Comparison of ENCODE assay signal across 10 mouse cellular contexts in the genomic region with DNA sequence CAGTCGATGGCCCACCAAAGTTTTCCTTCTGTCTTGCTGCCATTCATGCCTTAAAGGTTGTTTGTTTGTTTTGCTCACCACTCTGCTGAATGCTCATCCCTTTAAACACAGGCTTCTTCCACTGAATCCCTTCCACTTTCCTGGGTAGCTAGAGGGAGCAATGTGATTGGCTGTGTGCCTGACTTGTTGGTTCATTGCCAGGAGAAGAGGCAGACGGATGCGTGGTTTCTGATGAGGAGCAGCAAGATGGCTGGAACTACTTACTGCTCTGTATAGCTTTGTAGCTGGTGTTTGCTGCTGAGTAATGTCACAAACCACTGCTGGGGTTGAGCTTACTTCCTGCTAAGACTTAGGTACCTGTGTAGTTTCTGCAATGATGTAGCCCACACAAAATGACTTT.
DNase-seq lines count a peak whose midpoint lies in the region.
"Had no signal": no experiment of that assay in that cellular context is flagged by ENCODE, and none has a peak within 500 bp of the region (broad histone marks: within the 10 kb centered on the region; RNA-seq: fewer than 3 reads in every experiment).

No protein-coding gene starts in this region.

- intact Hi-C loops in left cerebral cortex, postnatal 4 days (cut with DNase I), result loop anchor here (10.0 kb wide), 1 partner anchor 86 kb away; a partner anchor contains a TSS

- peak; percentile 39 for DNase-seq in gastrocnemius, adult 18-20 months (ENCODE audit: low spot score)
- no peak for DNase-seq in gastrocnemius, adult 8-10 months (ENCODE audit: low spot score in 2 of 2)
- DNase-seq in lung, postnatal 14 days, result peak; percentile 56
- no peak for DNase-seq in lung, postnatal 36 days
- peak; percentile 42 to 49 for DNase-seq in cerebellum, postnatal 36 days
- peak; percentile 83 for DNase-seq in left cerebral cortex, postnatal 4 days
- no peak for DNase-seq in liver
- DNase-seq in urinary bladder, adult 18-20 months (ENCODE audit: low spot score in 2 of 2), result no peak
- DNase-seq: liver, embryonic 13.5 days; thymus, adult 18-20 months had no signal

Comparison
In these comparisons a context has a peak if more than half of its experiments do, and no peak if none do; other contexts are left out.
1. DNase-seq: peak in gastrocnemius, adult 18-20 months (single experiment), lung, postnatal 14 days (single experiment), cerebellum, postnatal 36 days (2 of 2) and left cerebral cortex, postnatal 4 days (single experiment); none in gastrocnemius, adult 8-10 months (0 of 2), lung, postnatal 36 days (single experiment), liver (single experiment) and urinary bladder, adult 18-20 months (0 of 2).